Mouse (Mus musculus): ENCODE measurements at regions not wholly inside any gene's neighbourhood (a gene's known extent, or its start where the extent isn't known, plus 50 kb on each side); places are given as distances from the start of the nearest gene placed in this dataset.

GRCm38 (mm10) chr10:92356738-92357137, 365.5 kb downstream of the Nedd1 start:
- in situ Hi-C loops (cut with MboI; ENCODE audit: low pct_unique_long_range_greater_than_20kb in 1 of 2, low sequenced_read_pairs in 2 of 2, unreplicated experiment in 1 of 2), result no loop called here

- in situ Hi-C loops (cut with MboI; ENCODE audit: low pct_unique_long_range_greater_than_20kb in 1 of 2, low sequenced_read_pairs in 2 of 2, unreplicated experiment in 1 of 2), result no loop called here
These were observed 373.2 kb downstream of the Nedd1 start for GRCm38 (mm10) chr10:92349043-92349442.

DNA sequence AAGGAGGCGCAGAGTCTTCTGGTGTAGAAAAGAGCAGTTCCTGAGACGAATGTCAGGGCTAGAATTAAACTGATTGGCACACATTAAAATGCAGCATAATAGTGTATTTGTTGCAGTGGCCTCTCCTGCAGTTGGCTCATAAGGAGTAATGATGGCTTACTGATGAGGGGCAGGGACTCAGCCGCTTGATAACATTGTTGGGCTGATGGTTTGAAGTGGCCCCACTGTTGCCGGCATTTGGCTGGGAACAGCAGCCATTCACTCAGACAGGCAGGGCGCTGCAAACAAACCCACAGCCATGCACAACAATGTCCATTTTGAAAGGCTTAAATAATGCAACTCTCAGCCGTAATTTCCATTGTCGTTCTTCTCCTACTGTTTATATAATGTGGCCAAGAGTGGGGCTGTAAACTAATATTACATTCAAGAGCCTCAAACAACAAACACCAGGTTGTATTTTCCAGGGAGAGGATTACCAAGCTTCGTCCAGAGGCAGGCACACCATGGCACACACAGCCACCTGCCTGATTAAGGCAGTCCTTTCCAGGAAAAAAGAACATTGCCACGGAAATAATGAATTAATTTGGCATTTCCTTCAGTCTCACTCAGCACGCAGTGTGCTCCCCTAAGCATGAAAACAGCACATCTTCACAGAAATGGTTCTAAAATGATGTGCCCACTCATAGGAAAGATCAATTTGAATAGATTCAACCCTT, 374.1 kb downstream of the Nedd1 start:
- in situ Hi-C loops (cut with MboI; ENCODE audit: low pct_unique_long_range_greater_than_20kb in 1 of 2, low sequenced_read_pairs in 2 of 2, unreplicated experiment in 1 of 2), result no loop called here

- in situ Hi-C loops (cut with MboI; ENCODE audit: low pct_unique_long_range_greater_than_20kb in 1 of 2, low sequenced_read_pairs in 2 of 2, unreplicated experiment in 1 of 2), result no loop called here
These were observed 382.5 kb downstream of the Nedd1 start for GRCm38 (mm10) chr10:92339671-92340070.

DNA sequence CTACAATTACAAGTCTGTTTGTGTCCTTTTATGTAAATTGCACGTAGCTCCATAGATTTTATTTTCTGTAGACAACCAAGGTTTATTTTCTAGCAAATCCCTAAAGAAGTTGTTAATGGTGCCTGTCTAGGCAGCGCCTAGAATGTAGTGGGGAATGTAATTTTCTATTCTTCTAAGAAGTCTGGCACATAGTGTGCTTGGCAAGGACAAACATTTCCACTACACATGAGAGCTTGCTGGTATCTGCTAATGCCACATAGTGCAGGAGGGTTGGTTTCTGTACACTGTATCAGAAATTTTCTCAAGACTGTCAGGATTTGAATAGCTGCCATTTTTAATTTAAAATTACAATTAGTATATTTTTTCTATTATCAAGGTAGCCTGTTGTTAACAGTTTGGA, 385.3 kb downstream of the Nedd1 start:
- in situ Hi-C loops (cut with MboI; ENCODE audit: low pct_unique_long_range_greater_than_20kb in 1 of 2, low sequenced_read_pairs in 2 of 2, unreplicated experiment in 1 of 2), result no loop called here

DNA sequence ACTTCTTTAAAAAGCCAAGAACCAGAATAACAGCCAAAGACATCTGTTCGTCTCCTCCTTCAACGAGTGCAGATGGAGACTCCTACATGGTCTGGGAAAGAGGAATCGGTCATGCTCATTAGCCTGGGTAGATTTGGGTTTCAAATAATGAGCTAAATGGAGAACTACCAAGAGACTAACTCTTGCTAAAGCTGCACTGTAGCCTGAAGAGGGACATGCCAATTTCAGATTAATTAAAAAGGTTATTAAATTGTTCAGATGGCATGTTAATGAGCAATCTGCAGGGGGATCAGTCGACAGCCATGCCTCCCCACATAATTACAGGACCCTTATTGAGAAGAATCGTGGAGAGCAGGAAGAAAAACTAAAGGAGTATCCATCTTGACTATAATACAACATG, 386.1 kb downstream of the Nedd1 start:
- in situ Hi-C loops (cut with MboI; ENCODE audit: low pct_unique_long_range_greater_than_20kb in 1 of 2, low sequenced_read_pairs in 2 of 2, unreplicated experiment in 1 of 2), result no loop called here

- in situ Hi-C loops (cut with MboI; ENCODE audit: low pct_unique_long_range_greater_than_20kb in 1 of 2, low sequenced_read_pairs in 2 of 2, unreplicated experiment in 1 of 2), result no loop called here
These were observed 387.1 kb downstream of the Nedd1 start for GRCm38 (mm10) chr10:92335141-92335540.

DNA sequence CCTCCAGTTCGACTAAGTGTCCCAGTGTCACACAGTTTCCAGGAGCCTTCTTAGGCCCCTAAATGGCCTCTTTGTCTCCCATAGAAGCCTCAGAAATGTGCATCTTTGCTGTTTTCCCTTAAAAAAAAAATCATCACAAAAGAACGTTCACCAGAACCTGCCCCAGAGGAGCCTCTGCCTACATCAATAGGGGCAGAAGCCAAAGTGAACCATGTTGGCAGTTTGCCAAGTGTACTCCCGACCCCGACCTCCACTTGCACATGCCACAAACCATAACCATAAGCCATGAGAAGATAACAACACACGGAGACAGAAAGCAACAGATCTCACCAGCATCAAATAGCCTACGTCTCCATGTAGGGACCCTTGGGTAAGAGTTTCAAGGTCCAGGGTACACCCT, 388.4 kb downstream of the Nedd1 start:
- in situ Hi-C loops (cut with MboI; ENCODE audit: low pct_unique_long_range_greater_than_20kb in 1 of 2, low sequenced_read_pairs in 2 of 2, unreplicated experiment in 1 of 2), result no loop called here

DNA sequence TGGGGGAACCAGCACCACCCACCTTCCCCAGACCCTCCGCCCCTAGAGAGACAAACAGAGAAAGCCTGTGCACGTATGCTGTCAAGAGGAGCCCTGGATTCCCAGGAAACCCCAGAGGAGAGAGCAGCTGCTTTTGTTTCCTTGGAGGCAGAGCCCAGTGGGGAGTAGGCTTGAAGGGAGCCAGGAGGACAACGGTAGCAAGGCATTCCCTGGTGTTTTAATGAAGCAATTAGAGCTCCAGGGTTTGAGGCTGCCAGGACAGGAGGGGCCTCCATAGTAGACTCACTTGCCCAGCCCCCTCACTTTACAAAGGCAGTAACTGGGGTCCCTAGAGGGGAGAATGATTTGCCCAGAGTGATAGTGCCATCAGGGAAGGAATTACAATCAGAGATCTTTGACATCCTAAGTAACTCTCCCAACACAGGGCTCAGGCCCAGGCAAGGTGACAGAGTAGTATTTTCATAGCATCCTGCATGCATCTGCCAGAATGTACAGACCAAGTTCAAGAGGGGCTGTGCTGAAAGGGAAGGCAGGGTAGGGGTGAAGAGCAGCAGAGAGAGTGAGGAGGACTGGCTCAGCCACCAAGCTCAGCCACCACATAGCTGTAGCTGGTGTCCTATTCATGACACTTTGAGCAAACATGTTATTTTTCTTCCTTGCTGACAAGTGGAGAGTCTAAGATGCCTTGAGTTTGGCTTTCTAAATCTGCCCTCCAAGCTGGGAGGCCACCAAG, 389.0 kb downstream of the Nedd1 start:
- in situ Hi-C loops (cut with MboI; ENCODE audit: low pct_unique_long_range_greater_than_20kb in 1 of 2, low sequenced_read_pairs in 2 of 2, unreplicated experiment in 1 of 2), result no loop called here

- in situ Hi-C loops (cut with MboI; ENCODE audit: low pct_unique_long_range_greater_than_20kb in 1 of 2, low sequenced_read_pairs in 2 of 2, unreplicated experiment in 1 of 2), result no loop called here
These were observed 392.1 kb downstream of the Nedd1 start for GRCm38 (mm10) chr10:92330150-92330549.

DNA sequence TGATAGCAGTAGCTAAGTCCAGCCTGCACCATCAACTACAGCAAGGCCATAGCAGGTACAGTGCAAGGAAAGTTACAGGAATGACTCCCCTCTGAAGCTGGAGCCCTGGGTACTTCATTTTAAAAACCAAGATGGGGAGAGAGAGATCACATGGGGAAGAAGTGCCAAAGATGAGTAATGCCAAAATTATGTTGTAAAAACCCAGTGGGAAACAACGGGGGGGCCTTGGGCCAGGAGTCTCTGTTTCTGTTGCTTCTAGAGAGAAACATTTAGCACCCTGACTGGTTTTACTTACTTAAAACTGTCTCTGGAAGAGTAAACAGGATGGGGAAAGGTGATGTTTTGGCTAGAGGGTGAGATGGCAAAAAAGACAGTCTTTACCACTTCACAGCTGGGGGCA, 392.6 kb downstream of the Nedd1 start:
- in situ Hi-C loops (cut with MboI; ENCODE audit: low pct_unique_long_range_greater_than_20kb in 1 of 2, low sequenced_read_pairs in 2 of 2, unreplicated experiment in 1 of 2), result no loop called here

GRCm38 (mm10) chr10:92325284-92325989, 396.8 kb downstream of the Nedd1 start:
- in situ Hi-C loops (cut with MboI; ENCODE audit: low pct_unique_long_range_greater_than_20kb in 1 of 2, low sequenced_read_pairs in 2 of 2, unreplicated experiment in 1 of 2), result no loop called here

DNA sequence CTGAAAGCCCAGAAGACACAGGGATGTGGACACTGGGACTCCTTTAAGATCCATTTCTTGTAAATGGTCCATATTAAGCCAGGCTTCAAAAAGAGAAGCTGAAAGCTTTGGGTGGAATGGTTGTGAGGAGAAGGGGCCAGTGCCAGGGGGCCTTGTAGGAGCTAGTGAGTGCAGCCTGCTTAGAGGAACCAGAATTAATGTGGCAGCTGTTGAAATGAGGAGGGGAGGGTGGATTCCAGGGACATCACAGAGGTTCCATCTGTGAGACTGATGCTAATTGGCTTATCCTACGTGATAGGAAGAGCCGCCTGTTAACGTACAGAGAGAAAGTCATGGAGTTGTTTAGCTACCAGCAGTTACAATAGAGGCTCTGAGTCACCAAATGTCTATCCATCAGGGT, 407.6 kb downstream of the Nedd1 start:
- in situ Hi-C loops (cut with MboI; ENCODE audit: low pct_unique_long_range_greater_than_20kb in 1 of 2, low sequenced_read_pairs in 2 of 2, unreplicated experiment in 1 of 2), result loop anchor here in 1 of 2 experiments (25.0 kb wide), 1 partner anchor 698 kb away; no protein-coding TSS in a partner anchor

DNA sequence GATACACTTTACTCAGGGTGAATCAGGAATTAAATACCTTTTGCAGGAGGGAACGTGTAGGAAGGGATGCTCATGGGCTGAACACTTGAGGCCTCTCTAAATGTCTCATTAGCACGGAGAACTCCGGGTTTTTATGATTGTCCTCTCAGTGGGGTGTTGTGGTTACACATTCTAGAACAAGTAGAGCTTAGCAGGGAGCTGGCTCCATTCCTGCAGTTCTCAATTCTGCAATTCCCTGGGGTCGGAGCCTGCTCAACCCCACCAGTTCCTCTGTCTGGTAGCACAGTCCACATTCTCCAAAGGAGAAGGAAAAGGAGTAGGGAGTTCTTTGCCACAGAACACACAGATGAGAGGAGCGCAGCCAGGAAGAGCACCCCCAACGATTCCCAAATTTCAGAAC, 409.9 kb downstream of the Nedd1 start:
- in situ Hi-C loops (cut with MboI; ENCODE audit: low pct_unique_long_range_greater_than_20kb in 1 of 2, low sequenced_read_pairs in 2 of 2, unreplicated experiment in 1 of 2), result loop anchor here in 1 of 2 experiments (25.0 kb wide), 1 partner anchor 700 kb away; no protein-coding TSS in a partner anchor

GRCm38 (mm10) chr10:92308643-92309042, 413.6 kb downstream of the Nedd1 start:
- in situ Hi-C loops (cut with MboI; ENCODE audit: low pct_unique_long_range_greater_than_20kb in 1 of 2, low sequenced_read_pairs in 2 of 2, unreplicated experiment in 1 of 2), result loop anchor here in 1 of 2 experiments (25.0 kb wide), 1 partner anchor 704 kb away; no protein-coding TSS in a partner anchor

GRCm38 (mm10) chr10:92307861-92308260, 414.4 kb downstream of the Nedd1 start:
- in situ Hi-C loops (cut with MboI; ENCODE audit: low pct_unique_long_range_greater_than_20kb in 1 of 2, low sequenced_read_pairs in 2 of 2, unreplicated experiment in 1 of 2), result loop anchor here in 1 of 2 experiments (25.0 kb wide), 1 partner anchor 704 kb away; no protein-coding TSS in a partner anchor

- in situ Hi-C loops (cut with MboI; ENCODE audit: low pct_unique_long_range_greater_than_20kb in 1 of 2, low sequenced_read_pairs in 2 of 2, unreplicated experiment in 1 of 2), result no loop called here
These were observed 423.5 kb downstream of the Nedd1 start for GRCm38 (mm10) chr10:92298693-92299092.

DNA sequence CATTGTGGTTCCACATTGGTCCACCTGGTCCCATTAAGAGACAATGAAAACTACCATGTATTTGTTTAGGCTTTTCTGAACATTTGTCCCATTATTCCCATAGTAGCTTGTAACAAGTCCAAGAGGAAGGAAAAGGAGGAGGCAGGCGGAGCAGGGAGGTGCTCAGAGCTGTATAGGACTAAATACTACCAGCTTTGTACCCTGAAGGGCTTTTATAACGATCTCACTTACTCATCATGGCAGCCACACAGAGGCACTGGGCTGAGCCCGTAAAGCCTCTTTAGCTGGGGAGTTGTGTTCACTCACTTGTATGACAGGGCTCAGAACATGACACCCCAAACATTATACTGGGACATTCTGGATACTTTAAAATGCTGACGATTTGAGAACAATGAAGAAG, 425.4 kb downstream of the Nedd1 start:
- in situ Hi-C loops (cut with MboI; ENCODE audit: low pct_unique_long_range_greater_than_20kb in 1 of 2, low sequenced_read_pairs in 2 of 2, unreplicated experiment in 1 of 2), result no loop called here

DNA sequence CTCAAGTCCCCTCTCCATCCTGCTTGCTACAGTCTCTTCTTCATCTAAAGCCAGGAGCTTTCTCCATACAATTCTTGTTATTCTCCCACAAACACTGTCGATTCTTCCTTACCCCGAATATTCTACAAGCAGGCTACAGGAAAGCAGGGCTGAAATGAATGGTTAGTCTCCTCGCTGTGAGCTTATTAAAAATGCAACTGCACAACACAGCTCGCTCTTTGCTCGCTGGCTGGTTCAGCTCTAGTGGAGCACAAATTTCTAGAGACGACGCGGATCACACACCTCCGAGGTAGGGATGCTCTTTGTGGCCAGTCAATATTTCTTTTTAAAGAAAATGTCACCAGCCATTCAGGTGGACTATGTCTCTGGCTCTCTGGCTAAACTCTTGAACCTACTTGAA, 425.9 kb downstream of the Nedd1 start:
- in situ Hi-C loops (cut with MboI; ENCODE audit: low pct_unique_long_range_greater_than_20kb in 1 of 2, low sequenced_read_pairs in 2 of 2, unreplicated experiment in 1 of 2), result no loop called here
